Mouse (Mus musculus) bone marrow, adult 2 months (tissue): ENCODE measurements at regions not wholly inside any gene's neighbourhood (a gene's known extent, or its start where the extent isn't known, plus 50 kb on each side); places are given as distances from the start of the nearest gene placed in this dataset.

Experiments
- CTCF ChIP-seq: fragments of 200-500 bp; IDR thresholded peaks from 2 replicates; pipeline ENCODE4 v1.5.1; 2011; ENCODE audit warnings: low read length, control low read depth; ENCODE audit not compliant: control insufficient read depth, insufficient read depth
- POLR2A ChIP-seq: fragments of 200-500 bp; IDR thresholded peaks from 2 replicates; pipeline ENCODE4 v1.6.1; 2011; ENCODE audit warnings: low read depth, mild to moderate bottlenecking, control low read depth, low read length, borderline replicate concordance; ENCODE audit not compliant: control insufficient read depth

DNA sequence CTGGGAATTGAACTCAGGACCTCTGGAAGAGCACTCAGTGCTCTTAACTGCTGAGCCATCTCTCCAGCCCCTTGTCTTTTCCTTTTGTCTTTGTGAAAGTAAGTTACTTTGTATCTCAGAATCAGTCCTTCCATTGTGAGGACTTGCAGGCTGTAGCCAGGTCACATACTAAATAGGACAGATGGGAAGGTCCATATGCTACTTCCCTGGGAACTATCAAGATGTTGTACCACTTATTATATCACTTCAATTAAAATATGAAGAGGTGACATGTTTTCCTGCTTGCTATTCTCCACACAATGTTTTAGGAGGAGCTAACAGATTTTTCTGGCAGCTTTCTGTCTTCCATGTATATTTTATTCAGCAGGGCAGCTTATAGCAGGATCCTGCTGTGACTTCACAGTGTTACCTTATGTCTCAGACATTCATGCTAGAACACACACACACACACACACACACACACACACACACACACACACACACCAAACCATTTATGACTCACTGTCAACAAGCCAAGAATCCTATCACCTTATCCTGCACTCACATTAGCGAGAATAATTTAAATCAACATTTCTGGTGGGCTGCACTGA lies 179.6 kb upstream of the Fermt1 start:
- TF ChIP-seq CTCF (no peak), POLR2A (no peak)
